Mouse (Mus musculus): Measurements from ENCODE around the gene Cntnap5b. TPM values are rescaled to one million over a fixed set of nuclear protein-coding genes. Genes with fewer than 3 reads are reported as not detected.
"Not testable (repeated sequence)": the region's sequence is repeated elsewhere in the genome, so short reads cannot be mapped to it uniquely, and the experiment has no call there.

Cntnap5b gene
- total RNA-seq (2015) (not detected in 2 replicates), total RNA-seq (2017) (not detected in 2 replicates)

DNA sequence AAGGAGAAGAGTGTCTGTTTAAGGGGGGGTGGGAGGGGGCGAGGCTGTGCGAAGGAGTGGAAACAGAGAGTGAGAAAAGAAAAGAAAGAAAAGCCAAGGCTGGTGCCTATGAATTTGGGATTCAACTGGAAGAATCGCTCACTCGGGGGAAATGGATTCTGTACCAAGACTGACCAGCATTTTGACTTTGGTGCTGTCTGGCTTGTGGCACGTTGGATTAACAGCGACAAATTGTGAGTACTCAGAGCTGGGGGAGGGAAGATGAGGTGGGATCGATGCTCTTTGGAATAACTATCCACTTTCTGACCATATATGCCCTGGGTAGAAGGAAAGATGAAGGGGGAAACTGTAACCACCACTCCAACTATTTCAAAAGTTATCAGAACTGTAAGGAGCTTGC, at the start of gene Cntnap5b:
Gene Cntnap5b (plus strand): TSS at position 152 of the 400 bp plus-strand sequence.
- no peak for ATAC-seq (replicated peaks; ENCODE audit: poor library complexity)

DNA sequence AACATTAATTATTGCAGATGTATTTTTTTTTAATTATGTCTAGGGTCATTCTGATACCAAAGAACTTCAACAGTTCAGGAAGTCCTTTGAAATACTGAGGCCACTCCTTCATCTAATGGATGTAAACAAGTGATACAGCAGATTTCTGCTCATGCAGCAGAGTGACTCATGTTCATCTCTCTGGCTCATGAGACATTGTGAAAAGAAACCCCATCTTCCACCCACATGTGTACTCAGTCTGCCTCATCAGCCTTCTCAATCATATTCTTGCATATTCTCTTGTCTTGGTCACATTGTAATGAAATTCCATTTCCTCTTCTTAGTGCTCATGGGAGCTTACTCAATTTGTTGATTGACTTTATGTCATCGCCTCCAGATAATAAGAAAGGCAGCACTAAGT, 12.6 kb upstream of the Cntnap5b start:
- no peak for ATAC-seq (replicated peaks; ENCODE audit: poor library complexity)

DNA sequence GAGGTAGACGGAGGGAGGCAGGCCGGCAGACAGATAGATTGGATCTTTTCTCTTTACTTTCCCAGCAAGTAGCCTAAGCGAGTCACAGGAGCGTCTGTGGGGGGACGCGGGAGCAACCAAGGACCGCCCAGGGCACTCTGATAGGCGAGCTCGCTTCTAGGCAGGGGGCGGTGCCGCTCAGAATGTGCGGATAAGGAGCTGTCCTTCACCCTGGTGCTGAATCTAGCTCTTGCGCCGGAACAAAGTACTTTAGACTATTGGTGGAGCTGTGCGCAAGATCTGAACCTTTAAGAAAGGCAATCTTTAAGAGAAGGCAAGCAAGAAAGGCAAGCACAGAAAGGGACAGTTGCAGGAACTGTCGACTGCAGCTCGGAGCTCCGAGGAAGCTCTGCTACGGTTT, 382 bp upstream of the Cntnap5b start:
- peak; percentile 84 for ATAC-seq (replicated peaks; ENCODE audit: poor library complexity)

DNA sequence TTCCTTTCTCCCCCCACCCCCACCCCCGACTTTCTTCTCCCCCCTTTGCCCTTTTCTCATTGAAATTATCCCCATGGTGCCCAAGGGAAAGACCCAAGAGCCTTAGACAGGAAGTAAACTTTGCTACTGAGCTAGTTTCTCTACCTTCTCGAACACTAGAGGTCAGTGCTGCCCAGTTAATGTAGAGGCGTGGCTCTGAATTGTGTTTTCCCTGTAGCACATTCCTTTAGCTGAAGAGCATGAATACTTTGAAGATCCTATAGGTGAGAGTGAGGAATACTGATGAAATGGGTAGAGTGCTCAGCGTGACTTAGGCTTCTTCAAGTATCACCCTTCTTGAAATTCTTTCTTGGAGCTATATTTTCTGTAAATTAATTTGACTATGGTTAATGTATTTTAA, 1.6 kb downstream of the Cntnap5b start:
- ATAC-seq (replicated peaks; ENCODE audit: poor library complexity): no peak

DNA sequence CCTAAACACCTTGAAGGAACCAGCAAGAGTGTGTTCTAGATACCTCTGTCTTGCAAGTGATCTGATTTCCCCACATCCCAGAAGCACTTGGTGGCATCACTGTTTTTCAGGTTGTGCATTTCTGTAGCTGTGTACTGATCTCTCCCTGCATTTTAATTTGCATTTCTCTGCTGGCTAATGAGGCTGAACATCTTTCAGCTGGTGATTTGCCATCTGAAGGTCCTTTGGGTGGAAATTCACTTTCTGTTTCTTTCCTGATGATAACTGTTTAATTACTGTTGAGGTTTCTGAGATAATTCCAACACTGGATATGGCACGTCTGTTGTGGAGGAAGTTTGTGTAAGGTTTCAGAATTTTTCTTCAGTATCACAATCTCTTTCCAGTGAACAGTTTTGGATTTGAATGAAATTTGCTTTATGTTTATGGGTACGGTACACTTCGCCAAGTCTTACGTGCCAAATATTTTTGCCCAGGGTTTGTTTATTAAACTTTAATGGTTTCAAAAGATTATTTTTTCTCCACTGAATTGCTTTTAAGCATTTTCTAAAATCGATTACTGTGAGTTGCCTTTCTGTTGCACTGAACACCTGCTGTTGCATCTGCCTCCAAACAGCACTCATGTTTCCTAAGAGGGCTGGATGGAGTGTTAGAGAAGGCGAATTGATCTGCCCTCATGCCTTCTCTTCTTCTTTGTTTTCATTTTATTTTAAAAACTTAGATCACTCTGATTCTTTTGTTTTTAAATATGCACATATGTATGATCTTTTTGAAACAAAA, 41.0 kb downstream of the Cntnap5b start:
- ATAC-seq (replicated peaks; ENCODE audit: poor library complexity): no peak

DNA sequence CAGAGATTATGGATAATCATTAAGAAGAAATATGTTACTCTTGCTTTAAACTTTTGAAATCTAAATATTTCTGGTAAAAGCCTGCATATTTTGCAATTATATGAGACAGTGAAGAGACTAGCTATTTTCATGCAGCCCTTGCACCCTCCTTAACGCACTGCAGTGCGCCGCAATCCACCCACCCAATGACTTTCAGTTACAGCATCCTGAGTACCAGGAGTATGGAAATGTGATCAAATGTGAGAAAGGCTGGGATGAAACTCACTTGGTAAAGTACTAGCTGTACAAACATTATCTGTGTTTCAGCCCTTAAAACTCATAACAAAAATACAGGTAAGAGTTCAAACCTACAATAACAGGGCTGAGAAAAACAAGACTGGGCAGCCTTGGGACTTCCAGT, 99.8 kb downstream of the Cntnap5b start:
- no peak for ATAC-seq (replicated peaks; ENCODE audit: poor library complexity)

DNA sequence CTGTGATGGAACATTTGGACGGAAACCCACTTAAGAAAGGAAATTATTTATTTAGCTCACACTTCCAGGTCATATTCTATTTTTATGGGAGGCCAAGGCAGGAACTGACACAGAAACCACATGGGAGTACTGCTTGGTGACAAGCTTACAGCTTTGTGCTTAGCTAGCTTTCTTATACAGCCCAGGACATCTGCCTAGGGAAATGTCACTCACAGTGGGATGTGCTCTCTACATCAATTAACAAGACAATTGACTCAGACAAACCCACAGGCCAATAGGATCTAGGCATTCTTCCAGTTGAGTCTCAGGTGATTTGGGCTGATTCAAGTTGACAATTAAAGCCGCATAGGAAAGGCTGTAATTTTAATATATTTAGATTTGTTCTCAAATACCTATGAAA, 135.2 kb downstream of the Cntnap5b start:
- no peak for ATAC-seq (replicated peaks; ENCODE audit: poor library complexity)

DNA sequence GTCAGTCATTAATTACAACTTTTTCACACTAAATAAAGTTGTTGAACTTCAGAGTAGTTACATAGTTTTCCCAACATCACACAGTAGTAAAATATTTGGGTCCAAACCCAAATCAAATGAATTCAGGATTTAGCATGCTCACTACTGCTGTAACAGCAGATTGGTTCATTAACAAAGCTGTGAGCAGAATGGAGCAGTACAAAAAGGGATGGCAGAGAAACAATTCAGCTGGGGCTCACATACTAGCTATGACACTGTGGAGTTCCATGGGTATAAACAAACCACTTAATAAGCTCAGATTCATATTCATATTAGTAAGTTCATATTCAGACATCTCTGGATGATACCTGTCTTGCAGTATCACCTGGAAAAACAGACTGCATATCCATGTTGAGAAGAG, 170.9 kb downstream of the Cntnap5b start:
- no peak for ATAC-seq (replicated peaks; ENCODE audit: poor library complexity)

DNA sequence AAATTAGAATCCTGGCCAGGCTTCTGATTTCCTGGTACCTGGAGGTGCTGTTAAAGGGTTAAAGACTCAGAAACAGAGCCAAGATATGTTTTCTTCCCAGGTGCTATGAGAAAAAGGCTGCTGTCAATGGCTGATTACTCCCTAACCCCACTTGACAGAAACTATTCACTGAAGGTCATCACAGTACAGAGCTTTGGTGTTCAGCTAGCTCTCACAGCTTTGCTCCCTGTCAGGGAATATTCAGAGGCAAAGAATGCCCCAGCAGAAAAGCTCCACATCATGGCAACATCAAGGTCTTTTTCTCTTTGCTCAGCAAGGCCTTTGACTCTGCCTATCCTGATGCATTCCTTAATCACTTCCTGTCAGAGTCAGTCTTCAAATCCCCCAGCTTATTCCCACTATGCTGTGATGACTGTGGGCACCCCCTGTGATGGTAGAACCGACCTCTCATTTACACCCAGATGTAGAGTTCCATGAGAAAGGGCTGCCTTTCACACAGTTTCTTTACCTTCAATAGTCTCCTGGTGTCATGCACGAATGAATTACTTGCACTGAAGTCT, 186.9 kb downstream of the Cntnap5b start:
- no peak for ATAC-seq (replicated peaks; ENCODE audit: poor library complexity)

DNA sequence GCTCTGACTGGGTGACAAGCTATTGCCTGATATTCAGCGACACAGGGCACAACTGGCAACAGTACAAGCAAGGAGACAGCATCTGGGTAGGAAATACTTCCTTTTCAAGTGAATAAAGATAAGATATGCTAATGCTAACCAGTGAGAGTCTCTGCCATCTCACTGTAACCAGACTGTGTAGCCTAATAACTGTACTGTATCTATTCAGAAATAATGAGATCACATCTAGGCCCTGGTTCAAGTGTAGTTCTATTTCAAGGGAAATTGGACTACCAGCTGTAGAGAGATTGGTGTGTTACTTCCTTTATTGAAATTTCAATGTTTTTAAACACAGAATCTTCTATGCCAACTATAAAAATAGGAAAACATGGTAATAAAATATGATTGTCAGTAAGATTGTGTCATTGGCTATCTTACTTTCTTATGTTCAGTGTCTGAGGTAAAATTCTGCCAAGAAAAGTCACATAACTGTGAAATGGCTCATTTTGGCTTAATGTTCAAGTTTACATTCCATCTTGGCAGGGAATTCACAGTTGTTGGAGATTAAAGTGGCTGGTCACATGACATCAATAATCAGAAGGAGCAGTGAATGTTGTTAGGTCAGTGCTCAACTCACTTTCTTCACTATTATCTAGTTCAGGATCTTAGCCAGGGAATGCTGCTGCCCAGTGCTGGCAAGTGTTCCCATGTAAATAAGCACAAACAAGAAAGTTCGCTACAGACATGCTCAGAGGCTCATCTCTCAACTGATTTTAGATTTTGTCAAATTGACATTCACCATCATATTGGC, 194.9 kb downstream of the Cntnap5b start:
- ATAC-seq (replicated peaks; ENCODE audit: poor library complexity): no peak

DNA sequence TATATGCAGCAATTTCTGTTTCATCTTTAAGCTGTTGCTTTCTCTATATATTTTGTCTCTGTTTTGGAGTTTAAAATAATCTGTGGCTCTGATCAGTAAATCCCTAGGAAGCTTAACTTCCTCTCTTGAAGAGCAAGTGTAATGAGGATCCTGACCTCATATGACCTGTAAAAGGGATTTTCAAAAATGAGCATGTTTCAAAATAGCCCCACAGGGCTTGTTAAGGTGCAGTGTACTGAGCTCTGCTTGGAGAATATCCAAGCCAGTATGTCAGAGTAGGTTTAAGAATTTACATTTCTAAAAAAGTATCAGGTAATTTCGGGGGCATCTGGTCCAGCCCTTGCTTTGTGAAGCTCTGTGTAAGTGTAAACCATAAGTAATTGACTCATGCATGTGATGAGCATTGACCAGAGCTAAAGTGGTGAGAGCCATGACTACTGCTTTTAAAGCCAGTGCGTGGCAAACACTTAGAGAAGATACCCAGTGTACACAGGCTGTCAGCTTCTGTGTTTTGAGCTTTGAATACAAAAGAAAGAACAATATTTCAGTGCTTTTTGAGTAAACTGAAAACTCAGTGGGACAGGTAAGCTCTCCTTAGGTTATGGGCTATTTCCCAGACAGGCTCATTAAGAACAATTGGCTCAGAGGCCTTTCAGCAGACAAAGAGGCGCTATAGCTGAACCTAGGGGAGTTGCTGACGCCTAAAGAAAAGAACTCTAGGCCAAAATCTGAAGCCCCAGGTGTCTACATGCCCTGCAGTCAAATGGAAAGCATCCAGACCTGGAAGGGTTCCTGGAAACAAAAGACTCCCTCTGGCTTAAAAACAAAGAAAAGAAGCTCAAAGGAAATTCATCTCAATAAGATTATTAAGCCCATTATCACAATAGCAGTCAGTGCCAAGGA, 197.9 kb downstream of the Cntnap5b start:
- no peak for ATAC-seq (replicated peaks; ENCODE audit: poor library complexity)

DNA sequence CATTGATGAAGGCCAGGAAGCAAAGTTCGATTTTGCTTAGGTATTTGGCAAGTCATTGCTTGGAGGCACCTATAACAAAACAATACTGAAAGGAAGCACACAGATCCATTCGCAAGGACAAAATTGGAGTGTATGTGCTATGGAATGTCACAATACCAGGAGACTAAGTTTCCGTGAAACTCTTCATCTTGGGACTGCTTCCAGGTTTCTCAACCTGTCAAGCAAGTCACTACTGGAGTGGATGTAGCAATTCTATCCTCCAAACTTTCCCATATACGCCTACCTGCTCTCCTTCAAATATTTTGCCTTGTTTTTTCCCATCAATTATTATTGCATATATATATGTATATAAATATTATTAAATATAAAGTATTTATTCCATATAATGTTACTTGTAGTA, 228.7 kb downstream of the Cntnap5b start:
- not testable (repeated sequence) for ATAC-seq (replicated peaks; ENCODE audit: poor library complexity)

DNA sequence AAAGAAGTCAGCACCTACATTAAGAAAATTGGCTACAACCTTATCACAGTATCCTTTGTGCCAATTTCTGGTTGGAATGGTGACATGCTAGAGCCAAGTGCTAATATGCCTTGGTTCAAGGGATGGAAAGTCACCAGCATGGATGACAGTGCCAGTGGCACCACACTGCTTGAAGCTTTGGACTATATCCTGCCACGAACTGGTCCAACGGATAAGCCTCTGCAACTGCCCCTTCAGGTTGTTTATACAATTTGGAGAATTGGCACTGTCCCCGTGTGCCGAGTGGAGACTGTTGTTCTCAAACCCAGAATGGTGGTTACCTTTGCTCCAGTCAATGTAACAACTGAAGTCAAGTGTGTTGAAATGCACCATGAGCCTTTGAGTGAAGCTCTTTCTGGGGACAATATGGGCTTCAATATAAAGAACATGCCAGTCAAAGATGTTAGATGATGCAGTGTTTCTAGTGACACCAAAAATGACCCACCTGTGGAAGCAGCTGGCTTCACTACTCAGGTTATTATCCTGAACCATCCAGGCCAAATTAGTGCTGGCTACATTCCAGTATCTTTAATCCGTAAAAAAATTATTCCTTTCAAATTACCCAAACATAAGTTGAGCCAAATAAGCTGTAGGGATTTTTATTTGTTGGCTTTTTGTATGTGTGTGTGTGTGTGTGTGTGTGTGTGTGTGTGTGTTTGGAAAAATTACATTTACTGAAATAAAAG, 233.6 kb downstream of the Cntnap5b start:
- ATAC-seq (replicated peaks; ENCODE audit: poor library complexity): no peak

DNA sequence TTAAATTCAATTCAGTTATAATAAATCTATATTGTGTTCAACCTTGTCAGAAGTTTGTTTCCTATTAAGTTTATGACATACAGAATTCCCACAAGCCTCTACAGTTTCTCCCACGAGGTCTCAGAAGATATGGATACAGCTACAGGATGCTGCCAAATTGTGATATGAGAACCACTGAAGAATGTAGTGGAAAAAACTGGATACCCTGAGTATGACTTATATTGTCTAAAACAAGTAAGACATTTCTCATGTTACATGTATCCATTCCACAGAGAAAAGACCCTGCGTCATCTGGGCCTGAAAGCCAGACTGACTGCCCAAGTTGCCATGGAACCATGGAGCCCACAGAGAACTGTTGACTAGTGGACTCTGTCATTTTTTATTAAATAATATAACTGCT, 269.2 kb downstream of the Cntnap5b start:
- no peak for ATAC-seq (replicated peaks; ENCODE audit: poor library complexity)

DNA sequence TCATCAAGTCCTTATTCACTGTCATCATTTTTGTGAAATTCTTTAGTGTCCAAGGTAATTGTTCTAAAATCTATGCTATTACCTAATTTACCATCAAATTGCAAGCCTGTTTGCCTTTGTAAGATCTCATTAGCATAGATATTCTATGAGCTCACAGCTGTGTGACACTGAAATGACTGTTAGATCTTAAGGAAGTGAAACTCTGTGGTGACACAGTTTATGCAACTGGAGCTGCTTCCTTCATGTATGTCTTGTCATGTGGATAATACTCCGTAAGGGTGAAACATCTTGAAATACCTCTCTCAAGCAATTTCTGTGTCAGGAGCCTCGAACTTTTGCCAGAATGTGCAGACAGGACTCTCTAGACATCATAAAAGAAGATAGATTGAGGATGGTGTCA, 307.2 kb downstream of the Cntnap5b start:
- ATAC-seq (replicated peaks; ENCODE audit: poor library complexity): peak; percentile 100

DNA sequence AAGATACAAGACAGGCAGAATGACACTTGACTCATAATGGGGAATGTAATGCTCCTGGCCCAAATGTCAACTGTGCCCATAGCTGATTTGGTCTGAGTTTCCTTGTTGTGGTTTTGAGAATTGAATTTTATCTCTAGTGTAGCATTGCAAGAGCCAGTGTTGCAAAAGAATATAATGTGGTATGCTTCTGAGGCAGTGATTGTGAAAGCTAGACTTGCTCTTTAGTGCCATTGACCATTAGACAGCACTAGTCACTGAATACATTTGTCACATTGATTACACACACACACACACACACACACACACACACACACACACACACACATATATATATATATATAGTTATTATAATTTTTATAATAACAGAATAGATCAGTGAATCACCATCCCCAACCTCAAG, 328.0 kb downstream of the Cntnap5b start:
- peak; percentile 77 for ATAC-seq (replicated peaks; ENCODE audit: poor library complexity)

DNA sequence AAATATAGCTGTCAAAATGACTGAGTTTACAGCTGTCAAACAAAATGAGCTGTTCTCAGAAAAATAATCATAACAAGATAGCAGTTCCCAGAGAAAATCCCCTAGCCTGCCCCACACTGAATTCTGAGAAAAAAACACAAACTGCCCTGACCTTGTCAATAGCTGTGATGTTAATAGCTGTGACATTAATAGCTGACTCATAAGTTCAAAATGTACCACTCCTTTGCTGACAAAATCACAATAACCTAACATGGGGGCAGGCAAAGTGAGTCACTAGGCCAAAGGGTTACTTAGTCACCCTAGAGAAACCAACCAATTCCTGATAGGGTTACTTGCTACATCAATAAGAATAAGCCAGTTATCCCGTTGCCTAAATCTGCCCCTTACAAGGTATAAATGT, 328.5 kb downstream of the Cntnap5b start:
- no peak for ATAC-seq (replicated peaks; ENCODE audit: poor library complexity)

DNA sequence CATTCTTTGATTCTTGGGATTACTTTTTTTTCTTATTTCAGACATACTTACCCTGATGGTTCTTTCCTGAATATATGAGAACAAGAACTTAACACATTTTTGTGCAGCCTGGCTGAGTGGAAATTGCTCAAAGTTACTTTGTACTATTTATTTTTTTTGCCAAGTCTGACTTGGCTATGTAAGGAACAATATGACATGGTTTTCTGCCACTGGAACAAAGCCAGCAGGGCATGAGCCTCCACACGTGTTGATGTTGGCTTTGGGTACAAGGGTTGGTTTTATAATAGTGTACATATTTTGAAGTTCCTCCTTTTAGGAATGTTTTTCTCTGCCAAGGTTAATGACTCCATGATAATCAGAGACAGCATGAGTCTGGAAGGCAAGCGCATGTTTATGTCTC, 331.8 kb downstream of the Cntnap5b start:
- ATAC-seq (replicated peaks; ENCODE audit: poor library complexity): no peak

DNA sequence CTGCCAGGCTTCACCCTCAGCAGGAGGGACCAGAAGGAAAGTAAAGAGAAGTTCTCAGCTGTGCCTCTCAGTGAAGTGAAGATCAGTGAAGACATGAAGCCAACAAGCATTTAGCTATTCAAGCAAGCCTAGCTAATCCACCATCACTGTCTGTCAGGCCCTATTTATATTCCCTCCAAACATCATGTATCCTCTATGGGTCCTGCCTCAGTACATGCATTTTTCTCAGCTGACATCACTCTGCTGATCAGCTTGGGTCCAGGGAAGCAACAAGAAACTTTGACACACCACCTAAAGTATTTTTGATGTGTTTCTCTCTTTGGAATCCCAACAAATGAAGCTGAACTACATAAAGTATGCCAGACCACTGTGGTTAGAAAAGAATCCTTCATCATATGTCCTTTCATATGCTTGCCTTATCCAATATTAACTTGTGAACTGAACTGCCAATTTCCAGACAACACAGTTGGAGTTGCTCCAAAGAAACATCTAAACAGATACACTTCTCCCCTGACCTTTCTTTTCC, 349.9 kb downstream of the Cntnap5b start:
- ATAC-seq (replicated peaks; ENCODE audit: poor library complexity): no peak

Measured in megakaryocyte progenitor cell, adult 5-6 weeks (primary cell).